Mouse (Mus musculus) regulatory T cell (primary cell): ENCODE measurements around the gene Rnf13.

Experiments
- in situ Hi-C: fragments of 300-600 bp; cut with MboI, MseI; formaldehyde crosslinking; loops from one replicate; pipeline ENCODE4 v1.15.1; 2025; ENCODE audit warnings: high pct_unique_total_duplicates

The Rnf13 gene

GRCm38 (mm10) chr3:57843775-57844174 lies 107.9 kb downstream of the Rnf13 start:
- in situ Hi-C loops: loop anchor here (5.0 to 25.0 kb wide), 2 partner anchors 279 to 569 kb away; partner anchors contain the start of gene Tsc22d2

GRCm38 (mm10) chr3:57845786-57846661 lies 110.2 kb downstream of the Rnf13 start:
- in situ Hi-C loops: loop anchor here (25.0 kb wide), 1 partner anchor 566 kb away; the partner anchor contains the start of gene Tsc22d2

DNA sequence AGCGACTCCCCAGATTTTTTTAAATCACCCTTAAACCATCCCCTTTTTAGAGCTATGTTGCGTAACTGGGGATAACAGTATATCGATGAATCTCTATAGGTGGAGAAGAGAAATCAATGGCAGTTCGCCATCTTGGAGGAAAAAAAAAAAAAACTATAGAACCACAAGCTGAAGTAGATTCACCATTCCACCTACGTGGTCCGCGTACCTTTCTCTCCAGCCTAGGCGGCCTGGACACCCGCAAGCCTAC lies 110.7 kb downstream of the Rnf13 start:
- in situ Hi-C loops: loop anchor here (25.0 kb wide), 1 partner anchor 566 kb away; the partner anchor contains the start of gene Tsc22d2

DNA sequence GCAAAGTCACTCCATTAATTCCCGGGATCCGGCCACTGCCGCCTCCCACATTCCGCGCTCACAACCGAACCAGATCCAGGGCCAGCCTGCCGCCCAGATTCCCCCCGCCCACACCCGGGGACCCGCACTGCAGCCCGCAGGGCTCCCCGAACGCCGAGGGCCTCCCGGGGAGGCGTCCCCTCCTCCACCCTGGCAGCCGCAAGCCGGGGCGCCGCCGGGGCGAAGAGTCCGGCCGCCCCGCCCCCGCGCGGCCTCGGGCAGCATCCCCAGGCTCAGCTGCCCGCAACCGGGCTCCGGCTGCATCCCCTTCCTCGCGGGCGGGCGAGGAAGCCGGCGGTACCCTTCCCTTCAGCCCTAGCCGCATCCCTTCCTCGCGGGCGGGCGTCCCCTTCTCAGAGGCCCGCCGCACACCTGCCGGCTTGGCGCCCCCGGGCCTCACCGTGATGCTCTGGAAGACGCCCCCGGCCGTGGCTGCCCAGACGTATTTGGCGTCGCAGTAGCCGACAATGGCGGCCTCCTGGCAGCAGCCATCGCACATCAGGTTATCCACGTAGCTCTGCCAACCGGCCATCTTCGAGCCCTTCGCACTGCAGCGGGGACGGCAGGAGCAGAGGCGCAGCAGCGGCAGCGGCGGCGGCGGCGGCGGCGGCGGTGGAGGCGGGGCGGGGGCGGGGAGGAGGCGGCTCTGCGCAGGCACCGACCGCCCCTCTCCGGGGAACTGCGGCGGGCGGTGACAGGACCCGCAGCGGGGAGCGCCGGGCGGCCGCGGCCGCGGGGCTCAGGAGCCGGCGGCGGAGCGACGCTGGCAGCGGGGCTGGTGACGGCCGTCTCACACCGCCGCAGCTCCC lies 111.3 kb downstream of the Rnf13 start:
- in situ Hi-C loops: loop anchor here (25.0 kb wide), 1 partner anchor 565 kb away; the partner anchor contains the start of gene Tsc22d2

DNA sequence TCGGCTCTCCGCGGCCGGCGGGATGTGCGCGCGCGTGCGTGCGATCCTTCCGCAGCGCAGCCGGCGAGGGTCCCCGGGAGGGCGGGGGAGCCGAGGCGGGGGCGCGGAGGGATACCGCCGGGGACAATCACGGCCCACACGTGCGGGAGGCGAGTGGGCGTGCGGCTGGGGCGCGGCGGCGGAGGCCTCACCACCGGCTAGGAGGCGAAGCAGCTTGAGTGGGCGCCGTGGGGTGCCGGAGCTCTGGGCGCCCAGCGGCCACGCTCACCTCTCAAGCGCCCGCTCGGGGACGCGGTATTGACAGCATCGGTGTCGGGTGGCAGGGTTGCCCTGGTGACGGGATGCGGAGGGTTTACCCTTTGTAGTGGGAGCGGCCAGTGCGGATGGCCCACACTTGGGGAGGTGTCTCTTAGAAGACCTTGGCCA lies 111.9 kb downstream of the Rnf13 start, which contains the start of gene Pfn2:
TSS of gene Pfn2 (minus strand) at position 320 of the 426 bp plus-strand sequence.
- in situ Hi-C loops: loop anchor here (25.0 kb wide), 1 partner anchor 565 kb away; the partner anchor contains the start of gene Tsc22d2

DNA sequence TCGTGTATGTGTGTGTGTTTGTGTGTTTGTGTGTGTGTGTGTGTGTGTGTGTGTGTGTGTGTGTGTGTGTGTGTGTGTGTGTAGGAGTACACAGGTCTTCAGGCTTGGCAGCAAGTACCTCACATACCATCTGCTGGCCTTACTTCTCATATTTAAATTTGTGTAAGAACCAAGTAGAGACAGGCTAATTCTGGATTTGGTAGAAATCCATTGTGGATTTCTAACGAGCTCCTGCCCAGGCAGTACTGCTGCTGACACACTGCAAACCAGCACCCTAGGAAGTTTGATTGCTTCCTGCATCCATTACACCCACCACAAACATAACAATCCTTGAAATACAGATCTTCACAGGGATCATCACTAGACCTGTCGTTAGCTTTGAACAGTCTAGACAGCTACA lies 147.1 kb downstream of the Rnf13 start:
- in situ Hi-C loops: no loop called here
